Mouse (Mus musculus): ENCODE data around the gene Plxnb1. TPM values are rescaled to one million over a fixed set of nuclear protein-coding genes. Genes with fewer than 3 reads are reported as not detected.

Plxnb1 gene
- polyA plus RNA-seq, 1 experiment = 82.1 TPM

GRCm38 (mm10) chr9:109054712-109055111, 40.5 kb upstream of the Plxnb1 start:
- peak; percentile 88 for DNase-seq (ENCODE audit: low read depth)
- TF ChIP-seq CTCF (IDR thresholded peaks at IDR 0.05; ENCODE audit: borderline replicate concordance, extremely low read depth, insufficient read depth, insufficient read length) (no peak), POLR2A (IDR thresholded peaks at IDR 0.05; ENCODE audit: borderline replicate concordance, extremely low read depth, insufficient read depth, insufficient read length, poor library complexity, severe bottlenecking) (no peak)

GRCm38 (mm10) chr9:109055271-109056030, 39.7 kb upstream of the Plxnb1 start:
- TF ChIP-seq POLR2A (IDR thresholded peaks at IDR 0.05; ENCODE audit: borderline replicate concordance, extremely low read depth, insufficient read depth, insufficient read length, poor library complexity, severe bottlenecking) = no peak

GRCm38 (mm10) chr9:109056081-109056690, 39.0 kb upstream of the Plxnb1 start:
- TF ChIP-seq CTCF (IDR thresholded peaks at IDR 0.05; ENCODE audit: borderline replicate concordance, extremely low read depth, insufficient read depth, insufficient read length) (no peak), POLR2A (IDR thresholded peaks at IDR 0.05; ENCODE audit: borderline replicate concordance, extremely low read depth, insufficient read depth, insufficient read length, poor library complexity, severe bottlenecking) (no peak)
- DNase-seq (ENCODE audit: low read depth) = no peak

More at GRCm38 (mm10) chr9:109055271-109056030, 39.7 kb upstream of the Plxnb1 start:
- DNase-seq (ENCODE audit: low read depth) = no peak

GRCm38 (mm10) chr9:109056916-109057315, 38.3 kb upstream of the Plxnb1 start:
- TF ChIP-seq CTCF (IDR thresholded peaks at IDR 0.05; ENCODE audit: borderline replicate concordance, extremely low read depth, insufficient read depth, insufficient read length) (no peak), POLR2A (IDR thresholded peaks at IDR 0.05; ENCODE audit: borderline replicate concordance, extremely low read depth, insufficient read depth, insufficient read length, poor library complexity, severe bottlenecking) (no peak)
- no peak for DNase-seq (ENCODE audit: low read depth)

GRCm38 (mm10) chr9:109057543-109057942, 37.6 kb upstream of the Plxnb1 start:
- DNase-seq (ENCODE audit: low read depth) = no peak
- no peak for TF ChIP-seq POLR2A (IDR thresholded peaks at IDR 0.05; ENCODE audit: borderline replicate concordance, extremely low read depth, insufficient read depth, insufficient read length, poor library complexity, severe bottlenecking)
- no peak for TF ChIP-seq CTCF (IDR thresholded peaks at IDR 0.05; ENCODE audit: borderline replicate concordance, extremely low read depth, insufficient read depth, insufficient read length)

- no peak for DNase-seq (ENCODE audit: low read depth)
- TF ChIP-seq POLR2A (IDR thresholded peaks at IDR 0.05; ENCODE audit: borderline replicate concordance, extremely low read depth, insufficient read depth, insufficient read length, poor library complexity, severe bottlenecking) (no peak), CTCF (IDR thresholded peaks at IDR 0.05; ENCODE audit: borderline replicate concordance, extremely low read depth, insufficient read depth, insufficient read length) (no peak)
Observed at GRCm38 (mm10) chr9:109058006-109058765, 37.0 kb upstream of the Plxnb1 start.

- peak; percentile 90 for DNase-seq (ENCODE audit: low read depth)
- TF ChIP-seq CTCF (IDR thresholded peaks at IDR 0.05; ENCODE audit: borderline replicate concordance, extremely low read depth, insufficient read depth, insufficient read length) (peak; percentile 98), POLR2A (IDR thresholded peaks at IDR 0.05; ENCODE audit: borderline replicate concordance, extremely low read depth, insufficient read depth, insufficient read length, poor library complexity, severe bottlenecking) (no peak)
Observed at GRCm38 (mm10) chr9:109059136-109059903, 35.9 kb upstream of the Plxnb1 start, which contains the start of gene Trex1. Trex1 (minus strand) TSS chr9:109059734.

- DNase-seq (ENCODE audit: low read depth) = no peak
- TF ChIP-seq CTCF (IDR thresholded peaks at IDR 0.05; ENCODE audit: borderline replicate concordance, extremely low read depth, insufficient read depth, insufficient read length) (no peak), POLR2A (IDR thresholded peaks at IDR 0.05; ENCODE audit: borderline replicate concordance, extremely low read depth, insufficient read depth, insufficient read length, poor library complexity, severe bottlenecking) (no peak)
Observed at GRCm38 (mm10) chr9:109060184-109060897, 34.8 kb upstream of the Plxnb1 start.

- TF ChIP-seq POLR2A (IDR thresholded peaks at IDR 0.05; ENCODE audit: borderline replicate concordance, extremely low read depth, insufficient read depth, insufficient read length, poor library complexity, severe bottlenecking) = no peak
- TF ChIP-seq CTCF (IDR thresholded peaks at IDR 0.05; ENCODE audit: borderline replicate concordance, extremely low read depth, insufficient read depth, insufficient read length) = no peak
- no peak for DNase-seq (ENCODE audit: low read depth)
Observed at GRCm38 (mm10) chr9:109060898-109061295, 34.3 kb upstream of the Plxnb1 start.

- no peak for DNase-seq (ENCODE audit: low read depth)
- peak; percentile 17; the same call in 1 of the 2 replicates for TF ChIP-seq CTCF (IDR thresholded peaks at IDR 0.05; ENCODE audit: borderline replicate concordance, extremely low read depth, insufficient read depth, insufficient read length)
- no peak for TF ChIP-seq POLR2A (IDR thresholded peaks at IDR 0.05; ENCODE audit: borderline replicate concordance, extremely low read depth, insufficient read depth, insufficient read length, poor library complexity, severe bottlenecking)
Observed at GRCm38 (mm10) chr9:109068095-109068735, 27.0 kb upstream of the Plxnb1 start.

Data from brain, embryonic 14.5 days (tissue).